Mouse (Mus musculus): ENCODE data around the gene Map4k3. TPM values are rescaled to one million over a fixed set of nuclear protein-coding genes. Genes with fewer than 3 reads are reported as not detected.

Map4k3 gene
- total RNA-seq (2014; rRNA removed) (60.9 and 64.5 TPM in 2 replicates), polyA plus RNA-seq (2015; fragmentation: Nextera tagmentation; extraction: Ambion mirVana) (16.9 and 17.3 TPM in 2 replicates)

DNA sequence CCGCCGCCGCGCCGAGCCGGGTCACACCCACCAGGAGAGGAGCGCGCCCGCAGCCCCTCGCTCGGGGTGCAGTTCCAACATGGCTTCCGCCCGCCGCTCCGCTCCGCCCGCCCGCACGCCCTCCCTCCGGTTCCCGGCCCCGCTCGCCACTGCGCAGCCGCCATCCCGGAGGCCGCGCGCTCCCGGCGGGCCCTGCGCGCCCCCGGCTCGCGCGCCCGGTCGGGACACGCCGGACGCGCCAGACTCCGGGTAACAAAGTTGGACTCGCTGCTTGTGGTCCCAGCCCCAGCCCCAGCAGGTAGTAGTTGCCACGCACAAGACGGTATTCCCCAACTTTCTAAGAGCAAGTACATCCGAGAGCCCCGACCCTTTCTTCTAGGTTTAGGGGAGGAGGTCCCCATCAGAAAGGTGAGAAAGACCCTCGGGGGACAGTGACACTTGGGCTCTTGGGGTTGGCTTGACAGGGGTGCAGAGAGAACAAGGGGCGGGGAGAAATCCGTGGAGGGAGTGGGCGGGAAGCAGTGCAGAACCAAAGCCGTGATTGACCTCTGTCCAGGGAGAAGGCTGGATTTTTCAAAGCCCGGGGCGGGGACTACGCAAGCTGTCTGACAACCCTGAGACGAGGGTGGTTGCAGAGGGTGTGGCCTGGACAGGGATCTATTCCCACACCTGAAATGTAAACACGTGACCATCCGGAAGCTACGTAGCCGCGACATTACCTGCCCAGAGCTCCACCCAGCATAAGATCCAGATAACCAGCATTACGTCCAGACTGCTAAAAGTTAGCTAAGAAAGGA, at the start of gene Map4k3:
TSS of gene Map4k3 (minus strand) at position 424 of the 797 bp plus-strand sequence.
- Histone ChIP-seq H3K4me2 (ENCODE audit: low read depth, low read length, poor library complexity, severe bottlenecking) (peak within 1 kb of the TSS; percentile 83), H3K27me3 (ENCODE audit: insufficient read depth, low read length) (no peaks in the 10 kb centered on the region), H3K9ac (replicated peaks; ENCODE audit: low read length, poor library complexity, severe bottlenecking) (peak within 1 kb of the TSS; percentile 92), H3K27ac (ENCODE audit: low read depth, low read length) (peak within 1 kb of the TSS; percentile 84), H3K9me3 (ENCODE audit: low read length) (no peaks in the 10 kb centered on the region), H3K36me3 (ENCODE audit: insufficient read depth, low read length) (no peaks in the 10 kb centered on the region), H3K4me3 (ENCODE audit: low read depth, low read length) (peak within 1 kb of the TSS; percentile 83), H3K4me1 (ENCODE audit: insufficient read depth, low read length) (peaks cover 6% of the 10 kb centered on the region)
- WGBS, result under 1% methylated on average over 56 of the region's 64 CpGs
- no peak for TF ChIP-seq CTCF (IDR thresholded peaks at IDR 0.05)
- peak; percentile 87 for DNase-seq (ENCODE audit: low spot score)
- peak; percentile 95 for ATAC-seq (ENCODE audit: low FRiP score)

DNA sequence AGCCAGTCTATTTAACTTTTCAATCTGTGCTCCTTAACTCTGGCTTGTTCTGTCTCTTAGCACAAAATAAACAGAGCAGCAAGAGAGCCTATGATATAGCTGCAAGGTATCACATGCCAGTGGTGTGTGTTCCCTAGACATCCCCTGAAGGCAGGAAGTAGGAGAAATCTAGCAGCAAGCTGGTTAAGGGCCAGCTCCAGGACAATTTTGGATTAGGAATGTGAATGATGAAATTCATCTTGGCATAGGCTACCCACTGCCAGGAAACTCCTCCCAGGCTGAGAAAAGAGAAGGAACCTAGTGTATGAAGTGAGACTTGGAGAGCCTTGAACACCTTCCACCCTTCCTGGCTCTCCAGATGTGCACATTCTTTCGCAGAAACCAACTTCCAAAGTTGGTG, 49.3 kb upstream of the Map4k3 start:
- H3K4me3 ChIP-seq (ENCODE audit: low read depth, low read length), result no peak overlapping the region
- no peaks in the 10 kb centered on the region for H3K36me3 ChIP-seq (ENCODE audit: insufficient read depth, low read length)
- no peak overlapping the region for H3K9ac ChIP-seq (replicated peaks; ENCODE audit: low read length, poor library complexity, severe bottlenecking)
- TF ChIP-seq CTCF (IDR thresholded peaks at IDR 0.05), result no peak
- WGBS, result 90% methylated on average over 1 of the region's 1 CpGs
- DNase-seq (ENCODE audit: low spot score) (no peak), ATAC-seq (ENCODE audit: low FRiP score) (no peak)
- no peaks in the 10 kb centered on the region for H3K9me3 ChIP-seq (ENCODE audit: low read length)
- H3K4me1 ChIP-seq (ENCODE audit: insufficient read depth, low read length), result no peaks in the 10 kb centered on the region
- no peak overlapping the region for H3K4me2 ChIP-seq (ENCODE audit: low read depth, low read length, poor library complexity, severe bottlenecking)
- H3K27ac ChIP-seq (ENCODE audit: low read depth, low read length), result no peak overlapping the region
- no peaks in the 10 kb centered on the region for H3K27me3 ChIP-seq (ENCODE audit: insufficient read depth, low read length)

DNA sequence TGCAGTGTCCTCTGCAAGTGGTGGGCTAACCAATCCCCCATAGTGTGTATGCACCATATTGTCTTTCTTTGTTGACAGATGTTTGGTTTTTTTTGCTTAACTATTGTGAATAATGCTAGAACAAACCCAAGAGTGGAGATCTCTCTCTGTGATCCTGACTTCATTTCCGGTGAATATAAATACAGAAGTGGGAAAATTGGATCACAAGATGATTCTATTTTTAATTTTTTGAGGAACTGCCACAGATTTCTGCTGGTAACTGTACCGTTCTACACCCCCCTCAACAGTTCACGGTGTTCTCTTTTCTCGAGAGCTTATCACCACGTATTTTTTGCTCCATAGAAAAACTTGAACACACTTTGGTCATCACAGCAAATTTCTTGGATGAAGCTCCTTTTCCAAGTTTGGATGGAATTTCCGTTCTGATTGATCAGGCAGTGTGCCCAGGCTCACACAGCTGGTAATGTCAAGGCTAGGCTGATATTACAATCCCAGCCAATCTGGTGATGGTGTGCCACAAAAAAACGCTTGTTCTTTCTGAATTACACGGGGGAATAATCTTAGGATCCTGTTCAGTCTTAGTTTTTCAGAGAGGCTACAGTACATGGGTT, 47.0 kb upstream of the Map4k3 start:
- Histone ChIP-seq H3K36me3 (ENCODE audit: insufficient read depth, low read length) (no peaks in the 10 kb centered on the region), H3K9ac (replicated peaks; ENCODE audit: low read length, poor library complexity, severe bottlenecking) (no peak overlapping the region), H3K9me3 (ENCODE audit: low read length) (no peaks in the 10 kb centered on the region), H3K27ac (ENCODE audit: low read depth, low read length) (no peak overlapping the region), H3K4me2 (ENCODE audit: low read depth, low read length, poor library complexity, severe bottlenecking) (no peak overlapping the region), H3K4me3 (ENCODE audit: low read depth, low read length) (no peak overlapping the region), H3K27me3 (ENCODE audit: insufficient read depth, low read length) (no peaks in the 10 kb centered on the region), H3K4me1 (ENCODE audit: insufficient read depth, low read length) (no peaks in the 10 kb centered on the region)
- WGBS, result 79% methylated on average over 8 of the region's 8 CpGs
- no peak for TF ChIP-seq CTCF (IDR thresholded peaks at IDR 0.05)
- DNase-seq (ENCODE audit: low spot score) (no peak), ATAC-seq (ENCODE audit: low FRiP score) (no peak)

DNA sequence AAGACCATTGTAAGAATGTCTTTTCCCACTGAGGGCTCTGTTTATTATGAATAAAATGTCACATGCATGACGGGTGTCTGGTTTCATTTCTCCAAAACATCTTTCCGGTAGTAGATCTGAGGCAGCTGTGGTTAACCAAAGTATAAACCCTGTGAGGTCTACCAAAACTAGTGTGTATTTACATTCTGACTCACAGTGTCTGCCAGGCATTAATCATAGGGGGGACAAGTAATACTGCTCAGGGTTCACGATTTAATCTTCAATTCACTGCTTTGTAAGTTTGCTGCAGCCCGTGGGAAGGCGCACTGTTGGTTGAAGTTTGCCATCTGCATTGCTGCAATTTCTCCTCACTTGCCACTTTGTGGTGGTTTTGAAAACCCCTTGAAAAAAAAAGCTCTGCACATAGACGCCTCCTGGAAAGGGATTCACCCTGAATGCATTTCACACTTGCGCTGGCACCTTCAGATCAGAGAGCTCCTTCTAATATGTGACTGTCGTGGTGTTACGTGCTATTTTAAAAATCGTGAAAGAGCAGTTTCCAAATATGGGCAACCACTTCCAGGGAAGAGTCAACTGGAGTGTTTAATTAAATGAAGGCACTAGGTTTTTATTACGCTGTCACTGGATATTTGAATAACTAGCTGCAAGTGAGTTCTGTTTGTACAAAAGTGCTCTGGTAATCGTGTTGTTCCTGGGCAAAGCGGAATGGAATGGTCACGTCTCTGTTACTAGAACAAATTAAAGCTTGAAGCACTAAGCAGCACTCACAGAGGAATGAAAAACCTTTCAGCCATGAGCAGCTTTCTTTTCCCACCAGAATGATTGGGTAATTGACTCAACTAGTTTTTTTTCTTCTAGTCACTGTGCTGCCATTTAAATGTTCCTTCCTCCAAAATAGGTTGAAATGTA, 44.5 kb upstream of the Map4k3 start:
- H3K4me2 ChIP-seq (ENCODE audit: low read depth, low read length, poor library complexity, severe bottlenecking), result no peak overlapping the region
- no peaks in the 10 kb centered on the region for H3K9me3 ChIP-seq (ENCODE audit: low read length)
- H3K4me3 ChIP-seq (ENCODE audit: low read depth, low read length), result no peak overlapping the region
- H3K4me1 ChIP-seq (ENCODE audit: insufficient read depth, low read length), result no peaks in the 10 kb centered on the region
- no peak for TF ChIP-seq CTCF (IDR thresholded peaks at IDR 0.05)
- ATAC-seq (ENCODE audit: low FRiP score), result no peak
- H3K27me3 ChIP-seq (ENCODE audit: insufficient read depth, low read length), result no peaks in the 10 kb centered on the region
- WGBS, result 62% methylated on average over 14 of the region's 14 CpGs
- H3K27ac ChIP-seq (ENCODE audit: low read depth, low read length), result no peak overlapping the region
- no peaks in the 10 kb centered on the region for H3K36me3 ChIP-seq (ENCODE audit: insufficient read depth, low read length)
- DNase-seq (ENCODE audit: low spot score), result no peak
- H3K9ac ChIP-seq (replicated peaks; ENCODE audit: low read length, poor library complexity, severe bottlenecking), result no peak overlapping the region

DNA sequence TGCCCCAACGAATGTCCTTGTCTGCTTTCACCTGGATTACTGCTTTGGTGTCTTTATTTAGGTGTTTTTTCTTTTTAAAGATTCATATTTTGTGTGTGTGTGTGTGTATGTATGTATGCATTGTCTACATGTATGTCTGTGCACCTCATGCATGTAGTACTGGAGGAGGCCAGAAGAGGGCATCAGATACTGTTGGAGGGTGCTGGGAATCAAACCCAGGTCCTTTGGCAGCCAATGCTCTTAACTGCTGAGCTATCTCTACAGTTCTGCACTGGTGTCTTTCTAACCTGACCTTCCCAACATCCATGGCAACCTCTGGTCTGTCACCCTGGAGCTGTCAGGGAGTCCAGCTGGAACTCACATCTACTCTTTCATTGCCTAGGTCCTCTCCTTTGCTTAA, 41.8 kb upstream of the Map4k3 start:
- WGBS, result 69% methylated on average over 1 of the region's 1 CpGs

More for the DNA sequence above, 41.8 kb upstream of the Map4k3 start:
- ATAC-seq (ENCODE audit: low FRiP score), result no peak
- H3K27ac ChIP-seq (ENCODE audit: low read depth, low read length), result no peak overlapping the region
- no peak overlapping the region for H3K4me3 ChIP-seq (ENCODE audit: low read depth, low read length)
- H3K27me3 ChIP-seq (ENCODE audit: insufficient read depth, low read length), result no peaks in the 10 kb centered on the region
- H3K9ac ChIP-seq (replicated peaks; ENCODE audit: low read length, poor library complexity, severe bottlenecking), result no peak overlapping the region
- 0 out of 2 replicates have a peak, but pooled peaks have one; percentile 9 for TF ChIP-seq CTCF (IDR thresholded peaks at IDR 0.05)
- DNase-seq (ENCODE audit: low spot score), result no peak
- no peaks in the 10 kb centered on the region for H3K4me1 ChIP-seq (ENCODE audit: insufficient read depth, low read length)
- no peak overlapping the region for H3K4me2 ChIP-seq (ENCODE audit: low read depth, low read length, poor library complexity, severe bottlenecking)
- H3K36me3 ChIP-seq (ENCODE audit: insufficient read depth, low read length), result no peaks in the 10 kb centered on the region
- H3K9me3 ChIP-seq (ENCODE audit: low read length), result no peaks in the 10 kb centered on the region

Data from midbrain, postnatal 0 days (tissue).